Mouse (Mus musculus): ENCODE data around the gene Arhgap44. TPM values are rescaled to one million over a fixed set of nuclear protein-coding genes. Genes with fewer than 3 reads are reported as not detected.

The Arhgap44 gene
- total and polyA plus RNA-seq, 3 experiments = 14.9 to 26.6 (median 21.8) TPM

DNA sequence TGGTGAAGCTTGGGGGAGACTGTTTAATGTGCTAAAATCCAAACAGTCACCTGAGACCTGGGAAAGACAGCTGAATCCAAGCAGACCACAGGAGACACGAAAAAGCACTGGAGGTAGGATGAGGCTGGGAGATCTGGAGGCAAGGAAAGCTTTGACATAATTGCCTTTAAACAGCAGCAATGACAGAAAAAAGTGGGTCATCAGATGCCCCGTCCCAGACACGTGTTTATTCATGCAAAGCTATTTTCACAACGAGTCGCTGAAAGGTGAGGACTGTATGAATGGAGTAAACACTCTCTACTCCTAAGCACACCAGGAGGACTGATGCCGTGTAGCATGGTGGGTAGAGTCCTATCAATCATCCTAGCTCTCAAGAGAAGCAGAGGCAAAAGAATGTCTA lies 47.0 kb downstream of the Arhgap44 start:
- no peak overlapping the region for H3K27ac ChIP-seq
- intact Hi-C loops (cut with DNase I) = no loop called here
- no peak overlapping the region for H3K9ac ChIP-seq (ENCODE audit: low read depth, low read length)
- H3K79me2 ChIP-seq (replicated peaks; ENCODE audit: control insufficient read depth, insufficient read depth, low read length) = no peaks in the 10 kb centered on the region
- no peaks in the 10 kb centered on the region for H3K36me3 ChIP-seq (ENCODE audit: control insufficient read depth, insufficient read depth, low read length)
- no peaks in the 10 kb centered on the region for H3K4me1 ChIP-seq (ENCODE audit: control insufficient read depth, insufficient read depth, low read length)
- no peak for TF ChIP-seq EP300 (IDR thresholded peaks at IDR 0.05; ENCODE audit: insufficient read depth, low read depth, low read length)
- TF ChIP-seq POLR2A (IDR thresholded peaks at IDR 0.05; ENCODE audit: insufficient read depth, low read depth, low read length) = no peak
- no peak for TF ChIP-seq CTCF (IDR thresholded peaks at IDR 0.05)
- no peaks in the 10 kb centered on the region for H3K27me3 ChIP-seq (ENCODE audit: control insufficient read depth, insufficient read depth, low read length)
- no peak overlapping the region for H3K4me3 ChIP-seq
- WGBS = 80% methylated on average over 6 of the region's 6 CpGs
- DNase-seq = no peak

DNA sequence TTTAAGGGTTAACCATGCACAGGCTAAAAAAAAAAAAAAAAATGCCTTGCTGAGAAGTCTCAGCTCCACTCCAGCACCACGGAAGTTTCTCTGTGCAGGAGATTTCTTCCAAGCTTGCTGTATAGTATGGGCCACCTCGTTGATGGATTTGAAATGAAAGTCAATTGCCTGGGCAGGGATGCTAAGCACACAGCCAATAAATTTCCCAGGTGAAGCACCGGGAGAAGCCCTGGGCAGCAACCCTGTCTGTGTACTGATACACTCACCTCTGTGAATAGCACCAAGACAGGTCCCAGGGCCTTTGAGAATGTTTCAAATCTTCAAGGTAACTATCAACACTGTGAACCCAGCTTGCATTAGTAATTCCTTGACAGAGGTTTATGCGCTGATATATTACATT lies 50.7 kb downstream of the Arhgap44 start:
- TF ChIP-seq CTCF (IDR thresholded peaks at IDR 0.05) = no peak
- TF ChIP-seq EP300 (IDR thresholded peaks at IDR 0.05; ENCODE audit: insufficient read depth, low read depth, low read length) = no peak
- no peak for TF ChIP-seq POLR2A (IDR thresholded peaks at IDR 0.05; ENCODE audit: insufficient read depth, low read depth, low read length)
- no peak overlapping the region for H3K4me3 ChIP-seq
- no peaks in the 10 kb centered on the region for H3K36me3 ChIP-seq (ENCODE audit: control insufficient read depth, insufficient read depth, low read length)
- no peaks in the 10 kb centered on the region for H3K27me3 ChIP-seq (ENCODE audit: control insufficient read depth, insufficient read depth, low read length)
- H3K27ac ChIP-seq = no peak overlapping the region
- DNase-seq = no peak
- intact Hi-C loops (cut with DNase I) = no loop called here
- H3K4me1 ChIP-seq (ENCODE audit: control insufficient read depth, insufficient read depth, low read length) = no peaks in the 10 kb centered on the region
- 47% methylated on average over 4 of the region's 4 CpGs for WGBS
- H3K79me2 ChIP-seq (replicated peaks; ENCODE audit: control insufficient read depth, insufficient read depth, low read length) = no peaks in the 10 kb centered on the region
- no peak overlapping the region for H3K9ac ChIP-seq (ENCODE audit: low read depth, low read length)

DNA sequence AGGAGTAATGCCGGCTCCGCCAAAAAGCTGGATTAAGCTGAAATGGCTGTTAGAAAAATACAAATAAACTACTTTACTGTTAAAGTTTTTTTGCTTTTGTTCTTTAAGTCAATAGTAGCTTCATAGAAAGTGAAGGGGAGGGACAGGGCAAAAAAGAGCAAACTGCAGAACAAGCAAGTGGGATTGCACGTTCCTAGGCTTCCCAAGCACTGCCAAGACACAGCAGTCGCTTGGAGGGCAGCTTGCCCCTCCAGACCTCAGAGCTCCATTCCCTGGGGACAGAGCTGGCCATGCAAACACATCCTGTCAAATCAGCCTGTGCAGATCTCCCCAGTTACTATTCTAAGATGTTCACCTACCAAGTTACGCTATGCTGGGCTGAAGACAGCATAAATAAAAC lies 51.1 kb downstream of the Arhgap44 start:
- H3K9ac ChIP-seq (ENCODE audit: low read depth, low read length) = no peak overlapping the region
- TF ChIP-seq CTCF (IDR thresholded peaks at IDR 0.05) = no peak
- TF ChIP-seq EP300 (IDR thresholded peaks at IDR 0.05; ENCODE audit: insufficient read depth, low read depth, low read length) = no peak
- no peak for TF ChIP-seq POLR2A (IDR thresholded peaks at IDR 0.05; ENCODE audit: insufficient read depth, low read depth, low read length)
- no peak overlapping the region for H3K4me3 ChIP-seq
- H3K27ac ChIP-seq = no peak overlapping the region
- intact Hi-C loops (cut with DNase I) = no loop called here
- no peaks in the 10 kb centered on the region for H3K27me3 ChIP-seq (ENCODE audit: control insufficient read depth, insufficient read depth, low read length)
- H3K36me3 ChIP-seq (ENCODE audit: control insufficient read depth, insufficient read depth, low read length) = no peaks in the 10 kb centered on the region
- no peaks in the 10 kb centered on the region for H3K79me2 ChIP-seq (replicated peaks; ENCODE audit: control insufficient read depth, insufficient read depth, low read length)
- H3K4me1 ChIP-seq (ENCODE audit: control insufficient read depth, insufficient read depth, low read length) = no peaks in the 10 kb centered on the region
- DNase-seq = no peak
- 60% methylated on average over 5 of the region's 5 CpGs for WGBS

DNA sequence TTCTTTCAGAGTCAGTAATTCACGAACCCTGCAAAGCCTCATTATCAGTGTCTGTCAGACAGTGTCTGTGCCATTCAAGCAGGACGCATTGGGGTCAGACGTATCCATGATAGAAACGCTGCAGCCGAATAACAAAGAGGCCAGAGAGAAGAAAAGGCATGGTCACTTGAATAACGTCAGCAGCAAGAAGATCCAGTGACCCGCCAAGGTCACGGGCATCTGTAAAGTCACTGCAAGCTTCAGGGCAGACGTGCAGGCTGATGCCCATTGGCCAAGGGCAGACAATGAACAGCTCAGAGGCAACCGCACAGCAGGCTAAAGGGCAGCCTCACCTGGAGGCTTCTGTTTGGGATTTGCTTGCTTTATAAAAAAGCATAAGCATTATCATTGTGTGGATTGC lies 52.7 kb downstream of the Arhgap44 start:
- no peaks in the 10 kb centered on the region for H3K4me1 ChIP-seq (ENCODE audit: control insufficient read depth, insufficient read depth, low read length)
- TF ChIP-seq CTCF (IDR thresholded peaks at IDR 0.05) = no peak
- no peak for TF ChIP-seq EP300 (IDR thresholded peaks at IDR 0.05; ENCODE audit: insufficient read depth, low read depth, low read length)
- no peak for TF ChIP-seq POLR2A (IDR thresholded peaks at IDR 0.05; ENCODE audit: insufficient read depth, low read depth, low read length)
- H3K27me3 ChIP-seq (ENCODE audit: control insufficient read depth, insufficient read depth, low read length) = no peaks in the 10 kb centered on the region
- 69% methylated on average over 10 of the region's 10 CpGs for WGBS
- H3K36me3 ChIP-seq (ENCODE audit: control insufficient read depth, insufficient read depth, low read length) = no peaks in the 10 kb centered on the region
- intact Hi-C loops (cut with DNase I) = no loop called here
- no peaks in the 10 kb centered on the region for H3K79me2 ChIP-seq (replicated peaks; ENCODE audit: control insufficient read depth, insufficient read depth, low read length)
- no peak for DNase-seq
- H3K4me3 ChIP-seq = no peak overlapping the region
- H3K9ac ChIP-seq (ENCODE audit: low read depth, low read length) = no peak overlapping the region
- H3K27ac ChIP-seq = no peak overlapping the region

DNA sequence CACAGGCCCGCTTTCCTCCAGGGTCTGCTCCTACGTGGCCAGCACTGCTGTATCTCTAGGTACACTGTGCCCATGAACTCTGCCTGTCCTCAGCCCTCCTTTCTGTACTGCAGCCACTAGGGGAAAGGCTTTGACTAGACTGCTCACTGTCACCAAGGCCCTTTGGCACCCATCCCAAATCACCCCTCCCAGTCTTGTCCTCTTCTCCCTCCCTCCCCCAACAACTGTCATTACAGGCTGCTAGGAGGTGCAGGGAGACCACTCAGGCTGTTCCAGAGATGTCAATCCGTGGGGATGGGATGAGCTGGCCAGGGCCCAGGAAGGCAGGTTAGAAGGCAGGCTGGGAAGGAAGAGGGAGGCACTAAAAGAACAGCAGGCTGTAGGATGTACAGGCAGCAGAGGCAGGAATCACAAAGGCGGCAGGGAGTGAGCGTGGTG lies 55.0 kb downstream of the Arhgap44 start:
- H3K79me2 ChIP-seq (replicated peaks; ENCODE audit: control insufficient read depth, insufficient read depth, low read length) = no peaks in the 10 kb centered on the region
- no peak overlapping the region for H3K4me3 ChIP-seq
- H3K27me3 ChIP-seq (ENCODE audit: control insufficient read depth, insufficient read depth, low read length) = no peaks in the 10 kb centered on the region
- DNase-seq = no peak
- intact Hi-C loops (cut with DNase I) = no loop called here
- TF ChIP-seq CTCF (IDR thresholded peaks at IDR 0.05) (0 out of 2 replicates have a peak, but pooled peaks have one; percentile 6), EP300 (IDR thresholded peaks at IDR 0.05; ENCODE audit: insufficient read depth, low read depth, low read length) (no peak)
- H3K9ac ChIP-seq (ENCODE audit: low read depth, low read length) = no peak overlapping the region
- no peak overlapping the region for H3K27ac ChIP-seq
- 59% methylated on average over 5 of the region's 5 CpGs for WGBS
- peaks cover 2% of the 10 kb centered on the region; the same call in 1 of the 2 replicates for H3K4me1 ChIP-seq (ENCODE audit: control insufficient read depth, insufficient read depth, low read length)
- H3K36me3 ChIP-seq (ENCODE audit: control insufficient read depth, insufficient read depth, low read length) = no peaks in the 10 kb centered on the region; the same call in 1 of the 2 replicates

DNA sequence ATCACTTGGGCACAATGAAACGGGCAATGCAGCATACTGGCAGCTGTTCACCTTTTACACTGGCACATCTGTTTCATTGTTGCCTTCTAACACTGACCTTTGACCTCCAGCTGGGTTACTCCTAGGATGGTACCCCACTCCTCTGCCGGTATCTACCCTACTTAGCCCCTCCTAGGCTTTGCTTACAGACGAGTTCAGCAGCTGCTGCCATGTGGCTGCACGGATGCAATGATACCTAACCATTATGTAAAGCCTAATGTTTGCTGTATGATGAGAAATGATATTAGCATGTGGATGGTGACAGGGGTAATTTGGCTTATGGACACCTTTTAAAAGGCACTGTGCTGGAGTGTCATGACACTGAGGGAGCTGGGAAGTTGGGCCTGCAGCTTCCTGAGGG lies 55.6 kb downstream of the Arhgap44 start:
- H3K36me3 ChIP-seq (ENCODE audit: control insufficient read depth, insufficient read depth, low read length) = no peaks in the 10 kb centered on the region; the same call in 1 of the 2 replicates
- no peak for DNase-seq
- peaks cover 2% of the 10 kb centered on the region; the same call in 1 of the 2 replicates for H3K4me1 ChIP-seq (ENCODE audit: control insufficient read depth, insufficient read depth, low read length)
- 84% methylated on average over 4 of the region's 4 CpGs for WGBS
- no peak overlapping the region for H3K9ac ChIP-seq (ENCODE audit: low read depth, low read length)
- H3K79me2 ChIP-seq (replicated peaks; ENCODE audit: control insufficient read depth, insufficient read depth, low read length) = no peaks in the 10 kb centered on the region
- intact Hi-C loops (cut with DNase I) = no loop called here
- H3K27ac ChIP-seq = no peak overlapping the region
- no peaks in the 10 kb centered on the region for H3K27me3 ChIP-seq (ENCODE audit: control insufficient read depth, insufficient read depth, low read length)
- H3K4me3 ChIP-seq = no peak overlapping the region
- TF ChIP-seq EP300 (IDR thresholded peaks at IDR 0.05; ENCODE audit: insufficient read depth, low read depth, low read length) (no peak), POLR2A (IDR thresholded peaks at IDR 0.05; ENCODE audit: insufficient read depth, low read depth, low read length) (no peak), CTCF (IDR thresholded peaks at IDR 0.05) (no peak)

Measured in heart, adult 2 months (tissue).